Mouse (Mus musculus): ENCODE data around the gene Rnaseh2c. TPM values are rescaled to one million over a fixed set of nuclear protein-coding genes. Genes with fewer than 3 reads are reported as not detected.

Gene Rnaseh2c
- polyA plus RNA-seq (2017; shearing (Covaris generic)): 100 to 1,000 TPM in 1 of 3 experiments, 10 to 100 TPM in 2; 40.8 to 104 (median 97.1) TPM

- peak; percentile 99 for ATAC-seq
Measured at GRCm38 (mm10) chr19:5601752-5602541, at the start of gene Rnaseh2c. Gene Rnaseh2c, plus strand, starts transcription at chr19:5601873.

DNA sequence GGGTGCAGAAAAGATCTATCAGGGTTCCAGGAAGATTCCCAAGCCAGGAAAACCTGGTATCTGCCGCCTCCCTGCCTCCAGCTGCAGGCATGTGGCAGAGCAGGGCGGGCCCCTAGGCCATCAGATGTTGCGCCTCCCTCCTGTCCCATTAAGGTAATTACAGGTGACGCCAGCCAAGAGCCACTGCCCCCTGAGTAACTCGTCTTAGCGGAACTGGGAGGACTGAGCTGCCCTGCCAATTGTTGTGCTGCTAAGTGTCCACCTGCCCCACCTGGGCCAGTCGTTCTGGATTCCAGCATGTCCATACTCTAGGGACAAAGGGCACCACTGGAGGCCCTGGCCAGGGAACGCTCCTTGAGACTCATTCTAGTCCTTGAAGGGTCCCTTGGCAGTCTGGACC, 47.9 kb upstream of the Rnaseh2c start:
- no peak for ATAC-seq

DNA sequence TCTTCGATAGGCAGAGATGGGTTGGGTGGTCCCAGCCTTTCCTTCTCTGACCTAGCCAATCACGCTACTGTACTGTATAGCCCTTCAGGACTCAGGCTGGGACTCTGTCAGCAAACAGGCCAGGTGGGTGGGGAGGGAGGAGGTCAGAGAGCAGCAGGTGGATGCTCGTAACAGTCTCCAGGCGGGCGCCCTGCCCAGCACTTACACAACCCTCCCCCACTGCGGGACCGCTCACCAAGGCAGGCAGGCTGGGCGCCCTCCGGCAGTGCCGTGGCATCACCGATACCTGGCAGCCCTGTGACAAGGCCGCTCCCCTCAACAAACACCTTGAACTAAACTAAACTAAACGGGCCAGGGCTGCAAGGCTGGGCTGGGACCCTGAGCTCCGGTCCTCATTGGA, 47.5 kb upstream of the Rnaseh2c start:
- ATAC-seq: no peak

GRCm38 (mm10) chr19:5558169-5558568, 43.5 kb upstream of the Rnaseh2c start:
- no peak for ATAC-seq

- ATAC-seq: no peak
Measured at GRCm38 (mm10) chr19:5558770-5559169, 42.9 kb upstream of the Rnaseh2c start.

DNA sequence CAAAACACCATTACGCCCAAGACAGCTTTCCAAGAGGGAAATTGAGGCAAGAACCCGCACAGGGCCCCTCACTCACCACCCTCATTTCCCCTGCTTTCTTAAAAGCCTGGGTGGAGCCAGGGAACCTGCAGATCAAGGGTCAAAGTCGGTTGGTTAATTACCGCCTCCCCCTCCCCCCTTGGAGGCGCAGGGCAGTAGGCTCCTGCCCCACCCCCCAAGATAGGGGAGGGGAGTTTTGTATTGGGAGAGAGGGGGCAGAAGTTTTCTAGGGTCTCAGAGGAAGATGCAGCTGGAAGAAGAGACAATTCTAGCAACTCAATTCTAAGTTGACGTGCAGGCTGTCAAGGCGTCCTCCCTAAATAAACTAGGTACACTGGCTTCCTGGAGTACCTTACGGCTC, 42.4 kb upstream of the Rnaseh2c start:
- no peak for ATAC-seq

DNA sequence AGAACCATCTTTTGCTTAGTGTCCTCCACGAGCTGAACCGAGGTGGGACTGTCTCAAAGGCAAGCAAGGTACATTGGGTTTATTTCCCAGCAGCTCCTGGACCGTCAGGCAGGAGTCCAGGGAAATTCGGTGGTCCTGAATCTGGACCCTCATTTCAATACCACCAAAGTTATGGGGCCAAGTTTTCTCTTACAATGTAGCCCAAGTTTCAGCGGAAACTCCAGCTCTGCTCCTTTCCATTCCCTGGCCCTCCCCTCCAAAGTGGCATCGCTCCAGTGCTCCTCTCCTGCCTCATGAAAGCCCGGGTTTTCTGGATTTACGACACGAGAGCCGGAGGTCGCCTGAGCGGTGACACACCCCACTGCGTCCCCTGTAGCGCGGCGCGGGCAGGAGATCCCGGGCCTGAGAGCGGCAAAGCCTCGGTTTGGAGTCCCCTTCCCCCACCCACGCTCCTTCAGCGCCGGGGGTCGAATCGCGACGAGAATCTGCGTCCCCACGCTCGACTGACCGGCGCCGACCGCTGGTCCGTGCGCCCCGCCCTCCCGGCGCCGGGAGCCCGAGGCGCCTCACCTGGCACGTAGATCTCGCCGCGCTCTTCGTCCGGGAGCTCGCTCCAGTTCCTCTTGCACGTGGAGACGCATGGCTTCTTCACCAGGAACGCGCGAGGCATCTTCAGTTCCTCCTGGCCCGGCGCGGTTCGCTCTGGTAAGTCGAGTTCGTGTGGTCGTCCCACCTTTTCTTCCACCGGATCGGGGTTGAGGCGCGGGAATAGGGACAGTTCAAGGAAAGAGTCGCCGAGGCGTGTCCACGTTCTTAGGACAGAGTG, 41.8 kb upstream of the Rnaseh2c start:
- no peak for ATAC-seq

GRCm38 (mm10) chr19:5560457-5561041, 41.1 kb upstream of the Rnaseh2c start, which contains the start of gene Ovol1:
Gene Ovol1, minus strand, starts transcription at chr19:5560646.
- ATAC-seq: peak; percentile 14

DNA sequence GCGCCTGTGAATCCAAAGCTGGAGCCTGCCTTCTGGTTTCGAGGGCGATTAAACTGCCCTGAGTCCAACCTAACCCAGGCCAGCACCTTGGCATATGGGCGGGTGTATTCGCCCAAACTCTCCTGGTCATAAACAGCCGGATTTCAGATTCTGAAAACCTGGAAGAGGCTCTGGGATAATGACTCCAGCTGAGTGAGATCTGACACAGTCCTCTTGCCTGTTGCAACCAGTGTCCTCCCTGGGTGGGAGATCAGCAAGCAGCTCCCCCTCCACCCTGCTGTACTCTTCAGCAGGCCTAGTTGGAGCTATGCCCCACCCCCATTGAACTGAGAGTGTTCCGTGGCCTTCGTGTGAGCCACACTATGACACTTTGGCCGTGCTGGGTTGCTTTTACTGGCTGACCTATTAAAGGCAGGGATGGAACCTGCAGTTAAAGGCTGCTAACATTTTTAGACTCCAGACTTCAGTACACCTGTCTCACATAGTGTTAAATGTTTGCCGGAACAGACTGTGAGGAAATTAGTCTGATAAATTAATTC, 40.4 kb upstream of the Rnaseh2c start:
- ATAC-seq: no peak

DNA sequence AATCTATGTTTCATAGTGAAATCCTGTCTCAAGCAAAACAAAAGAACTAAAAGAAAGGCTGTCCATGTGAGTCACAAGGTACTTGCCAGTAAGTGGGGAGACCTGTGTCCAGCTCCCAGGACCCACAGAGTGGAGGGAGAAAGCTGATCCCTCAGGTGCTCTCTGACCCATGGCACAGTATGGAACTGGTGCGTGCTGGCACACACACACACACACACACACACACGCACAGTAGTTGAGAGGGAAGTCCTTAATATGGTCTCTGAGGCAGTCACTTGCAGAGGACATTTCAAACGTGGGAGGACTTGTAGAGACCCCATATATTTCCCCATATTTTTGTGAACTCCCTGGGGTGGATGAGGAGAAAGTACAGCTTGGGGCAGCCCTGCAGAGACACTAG, 39.8 kb upstream of the Rnaseh2c start:
- no peak for ATAC-seq

DNA sequence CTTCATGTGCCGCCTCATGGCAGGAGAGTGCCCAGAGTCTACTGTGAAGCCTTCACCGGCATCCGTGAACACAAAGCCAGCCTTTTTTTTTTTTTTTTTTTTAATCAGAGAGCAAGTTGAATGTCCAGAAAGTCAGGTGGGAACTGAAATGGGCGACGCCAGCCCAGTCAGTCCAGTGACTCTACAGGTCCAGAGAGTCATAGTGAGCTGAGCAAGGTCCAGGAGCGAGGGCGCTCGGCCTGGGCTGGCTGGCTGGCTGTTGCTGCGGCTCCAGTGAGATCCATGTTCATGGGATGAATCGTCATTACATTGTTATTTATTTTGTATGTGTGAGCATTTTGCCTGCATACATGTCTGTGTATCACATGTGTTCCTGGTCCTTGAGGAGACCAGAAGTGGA, 38.9 kb upstream of the Rnaseh2c start:
- ATAC-seq: no peak

GRCm38 (mm10) chr19:5566316-5566715, 35.4 kb upstream of the Rnaseh2c start:
- ATAC-seq: no peak

DNA sequence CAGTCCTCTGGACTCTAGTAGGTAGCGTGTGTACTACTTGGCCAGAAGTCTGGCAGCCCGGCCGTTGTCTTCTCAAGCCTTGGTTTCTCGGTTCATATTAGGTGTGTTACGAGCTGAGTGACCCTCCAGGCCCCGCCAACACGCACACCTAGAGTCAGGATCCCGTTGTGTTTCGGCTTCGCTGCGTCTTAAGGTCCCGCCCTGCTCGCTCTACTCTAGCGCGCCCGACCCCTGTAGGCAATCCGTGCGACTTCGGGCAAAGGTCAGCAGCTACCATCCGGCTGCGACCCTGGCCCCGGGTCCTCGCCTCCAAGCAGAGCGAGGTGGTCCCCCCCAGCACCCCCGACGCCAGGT, 34.5 kb upstream of the Rnaseh2c start:
- peak; percentile 29 for ATAC-seq

DNA sequence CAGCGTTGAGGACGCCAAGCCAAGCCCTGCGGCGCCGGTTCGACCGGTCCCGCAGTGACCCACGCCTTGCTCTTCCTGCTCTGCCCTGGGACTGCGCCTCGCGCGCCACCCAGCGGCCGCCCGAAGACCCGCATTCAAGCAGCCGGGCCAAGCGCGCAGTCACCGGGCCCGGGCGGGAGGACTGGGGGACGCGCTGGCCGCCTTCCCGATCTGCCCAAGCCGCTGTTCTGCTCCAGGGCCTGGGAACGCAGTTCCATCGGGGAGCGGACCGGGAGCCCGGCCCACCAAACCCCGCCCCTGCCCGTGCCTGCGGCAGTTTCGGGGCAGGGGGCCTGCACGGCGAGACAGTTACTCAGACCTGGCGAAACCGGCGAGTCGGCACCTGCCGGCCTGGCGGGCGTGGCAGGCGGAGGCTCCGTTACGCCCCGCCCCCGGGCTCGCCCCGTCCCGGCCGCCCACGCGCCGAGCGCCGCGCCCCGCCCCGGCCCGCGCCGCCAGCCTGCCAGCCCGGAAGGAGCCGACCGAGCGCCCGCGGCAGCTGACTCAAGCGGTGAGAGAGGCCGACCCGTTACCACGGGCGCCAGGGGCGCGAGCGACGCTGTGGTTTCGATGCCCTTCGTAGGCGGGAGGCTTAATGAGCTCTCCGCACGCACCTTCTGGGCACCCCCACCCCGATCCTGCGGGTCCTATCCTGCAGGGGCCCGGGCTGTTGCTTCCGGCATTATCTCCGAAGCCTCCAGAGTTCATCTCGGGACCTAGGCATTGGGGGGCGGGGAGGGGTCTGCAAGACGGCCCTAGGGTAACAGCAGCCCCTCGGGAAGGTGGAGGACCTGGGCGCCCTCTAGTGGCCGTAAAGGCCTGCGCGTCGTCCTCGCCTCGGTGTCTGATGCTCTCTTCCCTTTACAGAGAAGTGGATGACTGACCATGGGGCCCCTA, 33.9 kb upstream of the Rnaseh2c start, which contains the start of gene Ap5b1:
Gene Ap5b1, plus strand, starts transcription at position 492 of the 936 bp plus-strand sequence.
- peak; percentile 70 for ATAC-seq

DNA sequence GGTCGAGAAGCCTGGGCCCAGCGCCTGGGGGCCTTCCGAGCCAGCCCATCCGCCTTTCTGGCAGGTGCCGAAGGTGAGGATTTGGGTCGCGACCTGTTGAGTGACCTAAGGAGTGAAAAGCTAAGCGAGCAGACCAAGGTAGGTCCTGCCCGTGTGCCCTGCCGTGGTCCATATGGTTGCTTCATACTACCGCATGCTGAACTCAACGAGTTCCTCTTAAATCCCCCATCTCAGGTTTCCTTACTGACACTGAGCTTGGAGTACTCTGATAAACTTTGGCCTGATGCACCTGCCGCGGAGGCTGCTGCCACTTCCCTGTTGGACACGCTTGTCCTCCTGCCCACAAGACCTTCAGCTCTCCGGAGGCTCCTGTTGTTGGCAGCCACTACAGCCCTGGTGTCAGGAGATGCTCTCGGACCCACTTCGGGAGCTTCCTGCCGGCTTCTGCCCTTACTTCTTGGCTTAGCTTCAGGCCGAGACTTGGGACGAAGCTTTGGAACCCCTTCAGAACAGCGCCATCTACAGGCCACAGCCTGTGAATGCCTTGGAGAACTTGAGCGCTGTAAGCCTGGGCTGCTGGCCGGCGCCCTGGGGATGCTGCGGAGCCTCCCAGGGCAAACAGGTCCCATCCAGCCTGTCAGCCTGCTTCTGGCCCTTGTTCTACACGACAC, 33.1 kb upstream of the Rnaseh2c start:
- ATAC-seq: peak; percentile 24

GRCm38 (mm10) chr19:5569521-5569920, 32.2 kb upstream of the Rnaseh2c start:
- ATAC-seq: no peak

GRCm38 (mm10) chr19:5570353-5571246, 31.1 kb upstream of the Rnaseh2c start:
- no peak for ATAC-seq

DNA sequence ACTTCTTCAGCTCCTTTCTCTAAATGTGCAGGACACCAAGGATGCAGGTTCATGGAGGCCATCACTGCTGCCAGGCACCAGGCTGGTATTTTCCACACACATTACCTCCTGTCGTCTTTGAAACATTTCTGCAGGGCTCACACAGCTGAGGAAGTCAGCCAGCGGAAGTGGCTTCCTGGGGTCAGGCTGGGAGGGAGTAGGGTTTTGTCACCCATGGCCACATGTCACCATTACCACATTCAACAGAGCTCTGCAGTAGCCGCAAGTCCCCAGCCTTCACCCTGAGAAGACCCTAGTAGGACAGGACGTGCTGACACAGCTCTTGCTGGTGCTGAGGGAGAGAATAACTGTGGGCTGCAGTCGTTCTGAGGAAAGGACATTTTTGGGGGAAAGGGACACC, 29.8 kb upstream of the Rnaseh2c start:
- peak; percentile 39 for ATAC-seq

GRCm38 (mm10) chr19:5572331-5573125, 29.1 kb upstream of the Rnaseh2c start:
- no peak for ATAC-seq

All from inflammation-experienced regulatory T-cells, adult 6 months (primary cell).